In genomic region chr12:100789981-100790550, GRCm38 (mm10) we compare ENCODE assay signal across 14 mouse cellular contexts. TPM values are rescaled to one million over a fixed set of nuclear protein-coding genes. Genes with fewer than 3 reads are reported as not detected.
DNase-seq lines count a peak whose midpoint lies in the region; ATAC-seq lines count a peak whose summit lies in the region.
"Had no signal": no experiment of that assay in that cellular context is flagged by ENCODE, and none has a peak within 500 bp of the region (broad histone marks: within the 10 kb centered on the region; RNA-seq: fewer than 3 reads in every experiment).

No protein-coding gene starts in this region.

- H3K4me3 ChIP-seq in hindbrain, embryonic 14.5 days (replicated peaks; ENCODE audit: low read length), result no peak overlapping the region
- H3K4me3 ChIP-seq: forebrain, embryonic 12.5 days; hindbrain, embryonic 12.5 days had no signal

- WGBS in hindbrain, embryonic 14.5 days, result 74% methylated on average over 3 of the region's 3 CpGs

- H3K4me1 ChIP-seq in hindbrain, embryonic 14.5 days (replicated peaks; ENCODE audit: control insufficient read depth, insufficient read depth, low read length), result no peaks in the 10 kb centered on the region
- H3K4me1 ChIP-seq: forebrain, embryonic 12.5 days; hindbrain, embryonic 12.5 days had no signal

- H3K9me3 ChIP-seq in hindbrain, embryonic 14.5 days (ENCODE audit: control insufficient read depth, low read length), result no peaks in the 10 kb centered on the region
- H3K9me3 ChIP-seq: forebrain, embryonic 12.5 days; hindbrain, embryonic 12.5 days had no signal

- H3K9ac ChIP-seq in hindbrain, embryonic 14.5 days, result no peak overlapping the region
- H3K9ac ChIP-seq: forebrain, embryonic 12.5 days; hindbrain, embryonic 12.5 days; lung, embryonic 14.5 days had no signal

- intact Hi-C loops in heart, postnatal 10 days (cut with DNase I), result no loop called here

- H3K27me3 ChIP-seq in hindbrain, embryonic 14.5 days (ENCODE audit: control insufficient read depth, insufficient read depth, low read length), result no peaks in the 10 kb centered on the region
- H3K27me3 ChIP-seq: CH12.LX; forebrain, embryonic 12.5 days; hindbrain, embryonic 12.5 days had no signal

- no peak overlapping the region for H3K27ac ChIP-seq in hindbrain, embryonic 14.5 days
- H3K27ac ChIP-seq: forebrain, embryonic 12.5 days; hindbrain, embryonic 12.5 days had no signal

- no peaks in the 10 kb centered on the region for H3K36me3 ChIP-seq in hindbrain, embryonic 14.5 days (replicated peaks; ENCODE audit: control insufficient read depth, insufficient read depth)
- H3K36me3 ChIP-seq: forebrain, embryonic 12.5 days; hindbrain, embryonic 12.5 days had no signal

- DNase-seq in adrenal gland, adult 2 months, result peak; percentile 24
- DNase-seq in adrenal gland, adult 8-10 months, result no peak
- DNase-seq in heart, postnatal 10 days, result peak; percentile 31 to 36
- DNase-seq in heart, adult 9 months (ENCODE audit: low spot score in 2 of 2), result no peak
- peak; percentile 86 to 87 for DNase-seq in kidney, adult 8-10 months
- DNase-seq in hindbrain, embryonic 14.5 days (ENCODE audit: low spot score), result no peak
- DNase-seq: lung, embryonic 14.5 days; thymus, postnatal 4 days had no signal

- peak; percentile 31 for ATAC-seq in megakaryocyte, adult 5-6 weeks (ENCODE audit: poor library complexity, severe bottlenecking)
- ATAC-seq in hindbrain, embryonic 14.5 days (ENCODE audit: low FRiP score), result no peak
- ATAC-seq in activated CD4-positive, CD25-positive, alpha-beta regulatory T cell, adult 4 months, result no peak
- ATAC-seq: midbrain, embryonic 16.5 days had no signal

- no peak overlapping the region for H3K4me2 ChIP-seq in hindbrain, embryonic 14.5 days (replicated peaks)
- H3K4me2 ChIP-seq: forebrain, embryonic 12.5 days; hindbrain, embryonic 12.5 days; lung, embryonic 14.5 days had no signal

RNA-seq across cellular contexts. Expression of gene Dglucy, which starts 11.2 kb away (rescaled TPM):
- total RNA-seq in adrenal gland, adult 2 months (2021), result 10 to 100 TPM; 14.6 to 18.8 TPM
- 7.1 and 9.0 TPM in 2 replicates for polyA plus RNA-seq in adrenal gland, adult 2 months (2012; rRNA removed)
- total RNA-seq in adrenal gland, adult 8-10 months (2022), result 10 to 100 TPM; 20.7 to 31.2 (median 23.0) TPM
- total RNA-seq in heart, postnatal 10 days (2021), result 10 to 100 TPM; 23.5 to 25.8 TPM
- 21.3 and 25.9 TPM in 2 replicates for total RNA-seq in megakaryocyte, adult 5-6 weeks (2015)
- total RNA-seq in megakaryocyte, adult 5-6 weeks (2017), result 33.3 and 35.6 TPM in 2 replicates
- polyA plus RNA-seq in hindbrain, embryonic 14.5 days (2014; fragmentation: Nextera tagmentation; extraction: Ambion mirVana), result 3.2 and 3.6 TPM in 2 replicates
- 10 to 100 TPM; 15.6 to 18.1 TPM for polyA plus RNA-seq in activated CD4-positive, CD25-positive, alpha-beta regulatory T cell, adult 4 months (2017; shearing (Covaris generic))

Comparison
In these comparisons a context has a peak if more than half of its experiments do, and no peak if none do; other contexts are left out.
1. DNase-seq: peak in adrenal gland, adult 2 months (single experiment), heart, postnatal 10 days (2 of 2) and kidney, adult 8-10 months (2 of 2); none in adrenal gland, adult 8-10 months (single experiment), heart, adult 9 months (0 of 2) and hindbrain, embryonic 14.5 days (single experiment).